Mouse (Mus musculus) frontal cortex, postnatal 25 days (tissue): Measurements from ENCODE around the gene Evi5l.

Source experiments
- DNase-seq, 2 experiments: peaks; one replicate each; pipeline ENCODE4 v3.0.0; 2022; ENCODE audit warnings: low spot score in 2 of 2

Gene Evi5l

DNA sequence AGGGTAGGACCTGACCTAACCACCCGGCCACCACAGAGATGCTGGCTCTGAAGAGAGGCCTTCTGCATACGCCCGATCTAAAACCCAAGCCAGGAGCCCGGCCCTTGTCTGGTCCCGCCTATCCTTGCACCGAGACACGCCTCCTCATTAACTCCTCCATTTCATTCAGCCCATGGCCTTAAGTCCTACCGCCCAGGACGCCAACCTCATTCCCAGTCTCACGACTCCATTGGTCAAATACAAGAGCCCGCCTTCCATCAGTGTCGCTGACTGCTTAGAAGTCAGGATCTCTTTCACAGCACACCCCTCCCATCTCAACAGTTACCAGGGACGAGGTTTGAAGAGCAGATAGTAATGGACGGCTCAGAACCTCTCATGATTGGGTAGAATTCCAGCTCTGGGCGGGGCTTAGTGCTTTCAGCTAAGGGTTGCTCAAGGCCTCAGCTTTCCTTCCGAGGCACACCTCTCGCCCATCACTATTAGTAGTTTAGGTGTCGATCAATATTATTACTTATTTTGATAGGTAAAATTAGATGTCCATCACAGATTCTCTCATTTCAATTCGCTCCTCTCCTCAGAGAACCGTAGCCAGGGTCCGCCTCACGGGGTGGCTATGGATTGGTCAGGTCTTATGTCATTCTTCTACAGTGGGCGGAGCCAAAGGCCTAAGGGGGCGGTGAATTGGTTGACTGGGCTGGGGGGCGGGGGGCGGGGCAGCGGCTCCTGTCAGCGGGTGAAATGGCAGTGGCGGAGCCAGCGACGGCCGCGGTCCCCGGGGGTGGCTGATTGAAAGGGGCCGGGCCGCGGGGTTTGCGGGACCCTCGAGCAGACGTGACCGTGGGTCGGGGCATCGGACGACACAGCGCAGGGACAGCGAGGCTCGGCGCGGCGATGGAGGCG lies at the start of gene Evi5l:
Gene Evi5l (plus strand): TSS at position 716 of the 900 bp plus-strand sequence.
- peak; percentile 96 to 98 for DNase-seq

DNA sequence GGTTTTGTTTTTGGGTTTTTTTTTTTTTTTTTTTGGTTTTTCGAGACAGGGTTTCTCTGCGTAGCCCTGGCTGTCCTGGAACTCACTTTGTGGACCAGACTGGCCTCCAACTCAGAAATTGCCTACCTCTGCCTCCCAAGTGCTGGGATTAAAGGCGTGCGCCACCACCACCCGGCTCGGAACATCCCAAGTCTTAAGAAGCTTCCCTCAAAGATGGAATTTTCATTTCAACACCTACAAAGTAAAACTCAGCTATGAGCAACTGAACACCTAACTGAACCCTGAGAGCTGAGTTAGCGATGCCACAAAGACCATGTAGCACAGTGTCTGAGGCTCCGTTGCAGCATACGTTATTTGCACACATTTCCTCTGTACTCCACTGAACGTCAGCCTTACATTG lies 32.6 kb upstream of the Evi5l start, which contains the start of gene Cd209g:
Gene Cd209g (plus strand): TSS at position 301 of the 400 bp plus-strand sequence.
- no peak for DNase-seq

DNA sequence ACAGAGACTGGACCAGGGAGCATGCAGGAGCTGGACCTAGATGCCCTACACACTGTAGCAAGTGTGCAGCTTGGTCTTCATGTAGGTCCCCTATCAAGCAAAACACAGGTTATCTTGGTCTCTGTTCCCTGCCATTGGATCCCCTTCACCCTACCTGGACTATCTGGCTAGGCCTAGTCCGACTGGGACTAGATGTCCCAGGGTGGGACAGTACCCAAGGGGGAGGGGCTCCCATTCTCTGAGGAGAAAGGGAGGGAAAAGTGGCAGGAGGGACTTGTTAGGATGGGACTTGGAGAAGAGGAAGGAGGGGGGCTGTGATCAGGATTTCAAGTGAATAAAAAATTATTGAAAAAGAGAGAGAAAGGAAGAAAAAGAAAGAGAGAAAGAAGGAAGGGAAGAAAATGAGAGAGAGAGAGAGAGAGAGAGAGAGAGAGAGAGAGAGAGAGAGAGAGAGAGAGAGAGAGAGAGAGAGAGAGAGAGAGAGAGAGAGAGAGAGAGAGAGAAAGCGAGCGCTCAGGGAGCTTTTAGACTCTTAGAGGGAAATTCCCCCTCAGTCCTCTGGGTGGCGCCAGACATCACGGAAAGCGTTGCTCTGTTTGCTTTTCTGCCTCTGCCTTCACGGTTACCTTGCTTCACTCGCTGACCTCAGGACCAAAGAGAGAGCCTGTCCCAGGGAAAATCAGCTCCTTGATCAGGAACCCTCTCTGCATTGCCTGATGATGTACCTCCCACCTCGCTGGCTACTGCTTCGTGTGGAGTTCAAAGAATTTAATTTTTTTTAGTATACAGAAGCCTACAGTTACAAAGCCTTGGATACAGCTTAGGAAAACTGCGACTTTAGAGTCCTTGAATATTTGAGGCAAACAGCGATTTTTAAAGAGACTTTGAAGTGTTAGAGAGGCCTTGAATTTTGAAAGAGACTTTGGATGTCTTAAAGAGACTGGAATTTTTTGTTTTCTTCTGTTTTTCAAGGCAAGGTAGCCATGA lies 26.4 kb upstream of the Evi5l start:
- peak; percentile 58 to 62 for DNase-seq

DNA sequence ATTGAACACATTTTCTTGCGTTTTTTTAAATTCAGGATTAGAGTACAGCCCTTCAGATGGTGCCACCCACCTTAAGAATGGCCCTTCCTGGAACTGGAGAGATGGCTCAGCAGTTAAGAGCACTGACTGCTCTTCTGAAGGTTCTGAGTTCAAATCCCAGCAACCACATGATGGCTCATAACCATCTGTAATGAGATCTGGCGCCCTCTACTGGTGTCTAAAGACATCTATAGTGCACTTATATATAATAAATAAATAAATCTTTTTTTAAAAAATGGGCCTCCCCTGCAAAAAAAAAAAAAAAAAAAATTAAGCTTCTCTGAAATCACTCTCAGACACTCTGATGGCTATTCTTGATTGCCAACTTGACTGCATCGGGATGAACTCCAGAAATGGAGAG lies 24.6 kb upstream of the Evi5l start:
- DNase-seq, result no peak

DNA sequence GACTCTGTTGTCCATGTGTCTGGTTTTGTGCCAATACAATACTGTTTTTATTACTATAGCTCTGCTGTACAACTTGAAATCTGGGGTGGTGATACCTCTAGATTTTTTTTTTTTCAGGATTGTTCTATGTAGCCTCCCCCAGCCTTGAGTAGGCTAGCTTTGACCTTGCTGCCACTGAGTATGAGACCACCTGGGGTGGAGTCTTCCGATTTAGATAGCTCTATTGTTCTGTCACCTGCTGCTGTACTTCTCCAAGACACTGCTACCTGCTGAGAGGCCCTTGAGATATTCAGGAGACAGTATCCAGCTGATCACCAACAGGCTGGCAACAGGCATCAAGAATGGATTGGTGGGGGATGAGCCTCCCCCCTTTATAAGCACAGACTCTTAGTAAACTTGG lies 19.1 kb upstream of the Evi5l start:
- DNase-seq, result no peak

DNA sequence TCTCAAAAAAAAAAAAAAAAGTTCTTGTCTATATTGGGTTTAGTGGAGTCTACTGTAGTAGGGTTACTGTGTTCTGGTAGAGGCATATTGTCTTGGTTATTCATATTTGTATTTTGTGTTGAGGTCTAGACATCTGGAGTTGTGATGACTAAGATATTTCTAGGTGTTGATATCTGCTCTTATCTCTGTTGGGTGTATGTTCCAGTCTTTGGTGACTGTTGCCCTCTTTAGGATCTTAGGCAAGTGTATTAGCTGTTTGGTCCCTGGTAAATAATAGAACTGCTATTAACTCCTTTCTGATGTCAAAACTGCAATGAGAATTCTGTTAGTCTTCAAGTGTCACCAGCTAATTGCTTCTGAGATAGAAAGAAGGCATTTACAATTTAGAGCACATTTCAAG lies 11.5 kb upstream of the Evi5l start:
- no peak for DNase-seq

DNA sequence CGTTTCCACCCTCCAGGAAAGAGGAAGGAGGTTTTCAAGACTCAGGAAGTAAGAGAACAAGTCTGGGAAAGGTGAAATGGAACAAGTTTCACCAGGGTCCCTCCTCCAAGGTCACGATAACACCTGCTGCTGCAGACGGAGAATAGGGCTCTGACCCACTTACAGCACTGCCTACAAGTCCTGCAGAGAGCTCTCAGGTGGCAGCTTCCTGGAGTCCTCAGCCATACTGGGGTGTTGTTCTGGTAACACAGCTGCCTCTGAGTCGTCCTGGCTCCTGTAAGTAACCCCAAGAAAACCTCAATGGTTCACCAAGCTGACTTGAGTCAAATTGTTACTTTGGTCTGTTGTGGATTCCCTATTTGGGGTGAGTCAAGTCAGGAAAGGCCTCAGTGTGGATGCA lies 3.6 kb upstream of the Evi5l start:
- no peak for DNase-seq

DNA sequence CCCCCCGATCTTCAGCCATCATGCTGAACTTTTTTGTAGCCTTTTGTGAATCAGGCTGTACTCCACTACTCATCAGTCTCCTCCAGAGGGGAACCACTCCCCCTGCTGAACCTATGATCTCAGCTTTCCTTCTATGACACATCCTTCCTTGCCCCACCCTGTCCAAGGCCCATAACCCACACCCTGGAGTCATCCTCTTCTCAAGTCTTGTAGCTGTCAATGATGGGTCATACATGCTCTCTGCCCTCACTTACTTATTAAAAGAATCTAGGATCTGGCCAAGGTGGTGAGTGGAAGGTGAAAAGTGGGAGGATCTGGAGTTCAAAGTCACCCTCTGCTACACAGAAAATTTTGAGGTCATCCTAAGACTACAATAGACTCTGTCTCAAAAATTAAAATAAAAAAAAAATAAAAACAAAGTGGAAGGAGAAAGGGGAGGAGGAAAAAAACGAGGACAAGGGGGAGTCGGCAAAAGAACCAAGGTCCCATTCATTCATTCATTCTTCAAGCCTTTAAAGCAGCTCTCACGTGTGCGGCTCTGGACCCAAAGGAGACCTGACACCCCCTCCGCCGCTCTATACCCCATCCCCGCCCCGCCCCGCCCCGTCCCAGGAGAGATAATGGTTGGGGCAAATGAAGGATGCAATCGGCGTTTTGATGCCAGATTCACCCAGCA lies 1.1 kb upstream of the Evi5l start:
- DNase-seq, result no peak

DNA sequence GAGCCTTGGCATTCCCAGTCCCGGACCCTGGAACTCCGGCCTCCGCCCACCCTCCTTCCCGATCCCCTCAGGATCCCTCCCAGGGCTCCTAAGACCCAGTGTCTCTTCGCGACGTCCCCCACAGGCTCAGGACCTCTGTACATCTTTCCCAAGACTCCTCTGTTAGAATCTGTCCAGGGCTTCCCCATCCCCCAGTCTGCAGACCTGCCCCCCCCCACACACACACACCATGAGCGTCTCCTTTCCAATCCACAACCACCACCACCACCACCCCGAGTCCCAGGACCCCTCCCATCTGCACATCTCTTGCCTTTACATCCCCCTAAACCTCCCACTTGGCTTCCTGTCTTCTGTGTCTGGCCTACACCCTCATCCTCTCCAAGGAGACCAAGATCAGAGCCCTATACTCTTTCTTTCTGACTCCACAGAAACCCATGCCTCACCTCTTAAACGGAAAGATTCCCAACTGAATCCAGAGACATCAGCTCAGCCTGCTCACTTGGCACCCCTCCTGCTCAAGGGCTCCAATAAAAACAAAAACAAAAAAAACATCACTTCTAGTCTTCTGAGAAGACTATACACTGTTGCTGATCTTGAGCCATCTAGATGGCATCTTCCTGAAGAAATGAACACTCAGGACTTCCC lies 636 bp downstream of the Evi5l start:
- DNase-seq, result no peak

DNA sequence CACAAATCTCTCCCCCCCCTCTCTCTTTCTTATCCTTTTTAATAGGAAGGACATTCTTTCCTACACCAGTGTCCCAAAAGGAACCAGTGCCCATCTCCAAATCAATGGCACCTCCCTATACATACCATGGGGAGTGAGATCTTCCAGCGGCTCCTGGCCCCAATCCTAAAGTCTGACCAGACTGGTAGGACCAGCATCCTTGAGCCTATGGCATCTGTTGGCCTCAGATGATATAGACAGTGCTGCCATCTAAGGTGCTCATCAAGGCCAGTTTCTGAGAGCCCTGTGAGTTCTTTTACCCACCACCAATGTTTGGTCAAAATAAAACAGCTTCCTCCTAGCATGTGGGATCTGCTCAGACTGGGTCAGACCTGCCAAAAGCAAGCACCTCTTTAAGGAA lies 1.6 kb downstream of the Evi5l start:
- DNase-seq, result no peak

DNA sequence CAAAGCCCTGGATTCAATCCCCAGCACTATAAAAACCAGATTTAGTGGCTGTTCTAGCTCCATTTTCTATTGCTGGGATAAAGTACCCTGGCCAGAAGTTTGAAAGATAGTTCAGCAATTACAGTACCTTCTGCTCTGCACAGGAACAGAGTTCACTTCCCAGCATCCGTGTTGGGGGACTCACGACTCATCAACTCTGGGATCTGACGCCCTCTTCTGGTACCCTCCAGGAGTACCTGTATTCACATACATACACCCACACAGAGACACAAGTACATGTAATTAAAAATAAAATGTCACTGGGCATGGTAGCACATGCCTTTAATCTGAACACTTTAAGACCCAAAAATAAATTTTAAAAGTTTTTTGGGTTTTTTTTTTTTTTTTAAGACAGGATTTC lies 6.1 kb downstream of the Evi5l start:
- peak in 1 of 2 experiments; percentile 2 for DNase-seq

DNA sequence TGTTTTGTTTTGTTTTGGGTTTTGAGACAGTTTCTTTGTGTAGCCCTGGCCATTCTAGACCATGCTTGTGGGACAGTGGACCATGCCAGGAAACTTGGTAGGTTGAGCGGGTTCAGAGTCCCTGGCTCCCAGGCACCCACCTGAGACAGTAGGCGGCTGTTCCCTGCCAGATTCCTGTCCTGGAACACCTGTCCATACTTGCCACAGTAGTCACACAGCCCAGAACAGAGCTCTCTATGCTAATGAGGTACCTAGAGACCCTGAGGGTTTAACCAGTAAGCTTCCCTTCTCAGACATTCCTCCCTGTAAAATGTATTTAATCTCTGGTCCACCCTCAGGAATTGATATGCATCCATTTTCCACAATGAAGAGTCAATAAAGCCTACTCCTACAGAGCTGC lies 7.7 kb downstream of the Evi5l start:
- no peak for DNase-seq

DNA sequence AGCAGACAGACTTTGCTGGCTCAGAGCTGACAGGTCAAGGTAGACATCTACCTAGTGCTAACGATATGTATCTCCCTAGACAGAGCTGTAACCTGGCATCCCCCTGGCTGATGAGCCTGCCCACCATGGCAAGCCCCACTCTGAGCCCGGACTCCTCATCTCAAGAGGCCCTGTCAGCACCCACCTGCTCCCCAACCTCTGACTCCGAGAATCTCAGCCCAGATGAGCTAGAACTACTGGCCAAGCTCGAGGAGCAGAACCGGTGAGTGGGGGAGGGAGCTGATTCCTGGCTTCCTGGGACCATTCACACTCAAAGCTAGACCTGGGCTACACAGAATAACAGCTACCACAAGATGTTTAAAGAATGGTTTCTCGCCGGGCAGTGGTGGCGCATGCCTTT lies 17.0 kb downstream of the Evi5l start:
- DNase-seq, result no peak

DNA sequence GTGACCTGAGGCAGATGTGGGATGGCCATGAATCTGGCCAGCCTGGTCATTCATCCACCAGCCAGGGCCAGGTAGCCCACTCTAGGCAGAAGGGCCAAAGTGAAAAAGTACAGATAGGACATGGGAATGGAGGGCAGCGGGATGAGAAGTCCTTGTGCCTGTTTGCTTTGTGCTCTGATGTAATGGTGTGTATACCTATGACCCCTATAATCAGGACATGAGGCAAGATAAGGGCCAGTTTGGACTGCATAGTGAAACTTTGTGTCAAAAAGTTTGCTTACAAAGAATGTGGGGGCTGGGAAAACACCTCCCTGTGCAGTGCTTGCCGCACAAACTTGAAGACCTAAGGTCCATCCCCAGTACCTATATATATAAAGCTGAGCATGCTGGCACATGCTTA lies 19.8 kb downstream of the Evi5l start:
- DNase-seq, result no peak

DNA sequence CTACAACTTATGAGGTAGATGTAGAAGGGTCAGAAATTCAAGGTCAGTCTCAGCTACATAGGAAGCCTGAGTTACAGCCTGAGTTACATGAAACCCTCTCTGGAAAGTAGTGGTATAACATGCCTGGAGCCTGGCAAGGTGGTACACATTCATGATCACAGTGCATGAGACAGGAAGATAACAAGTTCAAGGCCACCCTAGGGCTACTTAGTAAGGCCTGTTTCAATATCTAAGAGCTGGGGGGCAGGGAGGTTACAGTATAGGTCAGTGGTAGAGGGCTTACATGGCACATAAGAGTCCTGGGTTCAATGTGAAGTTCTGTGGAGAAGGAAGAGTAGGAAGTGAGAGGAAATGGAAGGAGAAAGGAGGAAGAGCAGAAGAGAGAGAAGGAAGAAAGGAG lies 22.2 kb downstream of the Evi5l start:
- no peak for DNase-seq

DNA sequence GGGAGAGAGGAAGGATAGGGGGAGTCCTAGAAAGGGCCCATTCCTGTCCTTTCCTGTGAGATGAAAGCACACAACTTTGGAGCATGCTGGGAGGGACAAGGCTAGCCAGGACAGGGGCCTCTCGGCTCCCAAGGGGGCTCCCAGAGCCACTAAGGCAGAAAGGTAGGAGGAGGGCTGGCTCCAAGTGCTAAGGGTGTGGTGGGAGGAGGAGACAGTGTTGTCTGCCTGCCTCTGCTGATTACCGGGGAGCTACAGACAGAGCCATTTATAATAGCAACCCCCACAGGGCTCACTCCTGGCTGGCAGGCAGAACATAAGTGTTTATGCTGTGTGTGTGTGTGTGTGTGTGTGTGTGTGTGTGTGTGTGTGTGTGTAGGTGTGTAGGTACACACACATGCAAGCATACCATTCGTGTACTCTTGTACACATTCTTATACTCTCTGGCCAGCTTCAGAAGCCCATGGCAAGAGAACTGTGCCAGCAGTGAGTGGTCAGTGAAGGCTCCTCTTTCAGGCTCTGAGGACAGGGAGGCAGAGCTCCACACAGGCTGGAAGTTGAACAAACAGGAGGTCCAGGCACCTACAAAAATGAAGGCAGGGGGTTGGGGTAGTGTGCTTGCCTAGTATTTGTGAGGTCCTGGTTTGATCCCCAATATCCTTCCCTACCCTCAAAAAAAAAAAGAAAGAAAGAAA lies 22.8 kb downstream of the Evi5l start:
- no peak for DNase-seq

DNA sequence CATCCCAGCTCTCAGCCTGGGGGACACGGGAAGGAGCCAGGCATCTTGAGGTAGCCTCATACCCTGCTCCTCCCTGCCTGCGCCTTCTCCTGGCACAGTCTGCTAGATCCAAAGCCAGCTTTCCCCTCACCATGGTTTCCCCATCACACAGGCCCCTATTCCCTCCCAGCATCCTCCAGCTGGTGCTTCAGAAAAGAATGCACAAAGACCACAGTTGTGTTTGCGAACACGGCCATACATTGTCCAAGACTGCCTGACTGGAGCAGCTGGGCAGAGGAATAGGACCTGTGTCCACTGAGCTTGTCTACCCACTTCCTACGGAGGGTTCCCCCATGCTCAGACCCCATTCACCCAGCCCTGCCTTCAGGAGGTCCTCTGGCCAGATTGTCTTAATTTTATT lies 25.9 kb downstream of the Evi5l start:
- peak in 1 of 2 experiments; percentile 21 for DNase-seq

DNA sequence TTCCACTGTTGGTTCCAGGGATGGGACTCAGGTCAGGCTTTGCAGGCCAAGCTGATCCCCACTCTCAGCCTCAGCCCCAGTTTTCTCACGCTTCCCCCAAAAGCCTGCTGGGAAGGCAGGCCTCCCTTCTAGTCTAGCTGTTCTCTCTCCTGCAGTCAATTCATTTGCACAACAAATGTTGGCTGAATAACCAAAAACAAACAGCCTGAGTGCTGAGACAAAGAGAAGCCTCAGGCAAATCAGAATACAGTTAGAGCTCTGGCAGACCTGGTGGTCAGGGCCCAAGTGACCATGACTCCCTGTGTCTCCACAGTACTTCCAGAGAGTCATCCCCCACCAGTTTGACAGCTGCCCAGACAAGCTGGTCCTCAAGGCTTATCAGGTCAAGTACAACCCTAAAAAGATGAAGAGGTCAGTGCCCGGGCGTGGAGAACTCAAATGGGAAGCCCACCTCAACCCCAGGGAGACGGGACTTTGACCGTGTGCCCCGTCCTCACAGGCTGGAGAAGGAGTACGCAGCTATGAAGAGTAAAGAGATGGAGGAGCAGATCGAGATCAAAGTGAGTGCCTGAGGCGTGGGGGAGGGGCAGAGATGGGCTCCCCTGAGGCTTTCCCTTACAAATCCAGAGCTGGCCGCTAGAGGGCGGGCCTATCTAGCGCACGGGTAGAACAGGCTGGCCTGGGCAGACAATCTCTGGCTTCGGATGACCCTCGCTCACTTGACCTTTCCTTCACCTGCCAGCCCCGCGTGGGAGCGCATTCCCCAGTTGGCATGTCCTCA lies 26.6 kb downstream of the Evi5l start:
- DNase-seq, result peak; percentile 89 to 90

DNA sequence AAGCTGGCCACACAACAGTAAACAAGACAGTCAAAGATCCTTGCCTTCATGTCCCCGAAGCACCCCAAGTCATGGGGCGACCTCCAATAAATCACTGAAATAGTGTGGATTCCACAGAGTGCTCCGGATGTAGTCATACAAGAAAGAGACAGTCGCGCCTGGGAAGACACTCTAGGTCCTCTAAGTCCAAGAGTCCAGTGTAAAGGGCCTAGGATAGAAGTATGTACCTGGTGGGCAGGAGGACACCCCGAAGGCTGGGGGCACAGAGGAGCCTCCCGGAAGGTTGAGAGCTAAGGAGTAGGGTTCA lies 27.2 kb downstream of the Evi5l start:
- no peak for DNase-seq

DNA sequence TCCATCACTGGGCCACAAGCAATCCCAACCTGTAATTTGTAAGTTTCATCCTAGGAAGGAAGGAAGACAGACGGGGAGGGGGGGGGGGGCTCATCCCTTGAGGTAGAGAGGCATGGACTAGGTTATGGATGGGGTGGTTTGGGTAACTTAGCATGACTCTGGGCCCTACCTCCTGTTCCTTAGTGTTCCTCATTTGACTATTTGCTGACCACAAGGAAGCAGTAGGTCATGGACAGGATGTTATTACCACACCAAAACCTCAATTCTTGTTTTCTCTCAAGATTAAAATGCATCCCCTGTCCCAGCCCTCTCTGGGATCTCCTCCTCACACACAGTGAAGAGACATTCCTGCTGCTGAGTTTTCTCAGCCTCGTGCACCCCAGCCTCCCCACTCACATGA lies 35.0 kb downstream of the Evi5l start:
- no peak for DNase-seq
